Mouse (Mus musculus) olfactory bulb, adult 2 months (tissue): ENCODE measurements around the gene Meltf. TPM values are rescaled to one million over a fixed set of nuclear protein-coding genes. Genes with fewer than 3 reads are reported as not detected.

Experiments used
- H3K27ac ChIP-seq: fragments of 200-500 bp; 2 replicates; pipeline ENCODE4 v1.5.1; 2012; ENCODE audit warnings: low read depth, low read length; ENCODE audit not compliant: insufficient read depth
- H3K4me1 ChIP-seq: fragments of 200-500 bp; 2 replicates; pipeline ENCODE4 v1.6.1; 2012; ENCODE audit warnings: low read length; ENCODE audit not compliant: control insufficient read depth, insufficient read depth
- H3K4me3 ChIP-seq: fragments of 200-500 bp; 2 replicates; pipeline ENCODE4 v1.5.1; 2012; ENCODE audit warnings: mild to moderate bottlenecking, low read depth, low read length, moderate library complexity; ENCODE audit not compliant: insufficient read depth
- CTCF ChIP-seq: fragments of 200-500 bp; IDR thresholded peaks from 2 replicates; pipeline ENCODE4 v1.5.1; 2012; ENCODE audit warnings: low read depth, mild to moderate bottlenecking, low read length, moderate library complexity; ENCODE audit not compliant: insufficient read depth
- POLR2A ChIP-seq: fragments of 200-500 bp; IDR thresholded peaks from 2 replicates; pipeline ENCODE4 v1.6.1; 2012; ENCODE audit warnings: mild to moderate bottlenecking, low read depth, low read length, moderate library complexity; ENCODE audit not compliant: insufficient read depth
- WGBS: fragments of 180-500 bp; shearing (Covaris S2); methylation state at CpG from one replicate; pipeline ENCODE4 v1.1.7; 2018; 5-methylcytosine and 5-hydroxymethylcytosine counted together
- polyA plus RNA-seq: library from polyadenylated mRNA; stranded (reverse); fragments of >200 nt; gene quantifications from 2 replicates; pipeline ENCODE4 v1.2.4, GENCODE M21; 2012; ENCODE audit warnings: low replicate concordance; ENCODE audit not compliant: missing spikeins, insufficient read depth, insufficient read length

The Meltf gene
- not detected in 2 replicates for polyA plus RNA-seq

- Histone ChIP-seq H3K4me3 (no peak within 1 kb of the TSS), H3K27ac (no peak within 1 kb of the TSS), H3K4me1 (peaks cover 8% of the 10 kb centered on the region; the same call in 1 of the 2 replicates)
- 47% methylated on average over 21 of the region's 21 CpGs for WGBS
- TF ChIP-seq CTCF, result peak; percentile 53
- no peak for TF ChIP-seq POLR2A
These were observed at the start of gene Meltf for GRCm38 (mm10) chr16:31878573-31879257. Gene Meltf (plus strand): TSS chr16:31878810.

- Histone ChIP-seq H3K27ac (no peak overlapping the region), H3K4me1 (peaks cover 8% of the 10 kb centered on the region), H3K4me3 (no peak overlapping the region)
- no peak for TF ChIP-seq CTCF
- TF ChIP-seq POLR2A, result no peak
- 80% methylated on average over 4 of the region's 4 CpGs for WGBS
These were observed 47.9 kb upstream of the Meltf start for GRCm38 (mm10) chr16:31830726-31831125.

- WGBS, result 93% methylated on average over 10 of the region's 10 CpGs
- TF ChIP-seq POLR2A, result no peak
- no peak for TF ChIP-seq CTCF
- Histone ChIP-seq H3K4me3 (no peak overlapping the region), H3K4me1 (peaks cover 3% of the 10 kb centered on the region), H3K27ac (no peak overlapping the region)
These were observed 45.8 kb upstream of the Meltf start for GRCm38 (mm10) chr16:31832630-31833422.

- Histone ChIP-seq H3K27ac (no peak overlapping the region), H3K4me3 (no peak overlapping the region), H3K4me1 (peaks cover 3% of the 10 kb centered on the region)
- TF ChIP-seq CTCF (no peak), POLR2A (no peak)
- WGBS, result 32% methylated on average over 7 of the region's 7 CpGs
These were observed 44.5 kb upstream of the Meltf start for GRCm38 (mm10) chr16:31834011-31834584.

- Histone ChIP-seq H3K27ac (no peak overlapping the region), H3K4me3 (no peak overlapping the region), H3K4me1 (peaks cover 3% of the 10 kb centered on the region)
- WGBS, result 55% methylated on average over 2 of the region's 2 CpGs
- TF ChIP-seq POLR2A, result no peak
- no peak for TF ChIP-seq CTCF
These were observed 43.8 kb upstream of the Meltf start for GRCm38 (mm10) chr16:31834662-31835318.

- peaks cover 5% of the 10 kb centered on the region for H3K4me1 ChIP-seq
- 89% methylated on average over 3 of the region's 3 CpGs for WGBS
- H3K27ac ChIP-seq, result no peak overlapping the region
- TF ChIP-seq POLR2A, result no peak
- TF ChIP-seq CTCF, result no peak
- H3K4me3 ChIP-seq, result no peak overlapping the region
These were observed 41.2 kb upstream of the Meltf start for GRCm38 (mm10) chr16:31837362-31837761.

GRCm38 (mm10) chr16:31844246-31844645 is 34.4 kb upstream of the Meltf start:
- Histone ChIP-seq H3K4me3 (no peak overlapping the region), H3K4me1 (peaks cover 2% of the 10 kb centered on the region), H3K27ac (no peak overlapping the region)
- 81% methylated on average over 3 of the region's 3 CpGs for WGBS
- no peak for TF ChIP-seq CTCF
- TF ChIP-seq POLR2A, result no peak

GRCm38 (mm10) chr16:31846763-31847162 is 31.8 kb upstream of the Meltf start:
- no peak for TF ChIP-seq POLR2A
- TF ChIP-seq CTCF, result no peak
- WGBS, result 73% methylated on average over 10 of the region's 10 CpGs
- Histone ChIP-seq H3K4me1 (no peaks in the 10 kb centered on the region), H3K27ac (no peak overlapping the region), H3K4me3 (no peak overlapping the region)
